Mouse (Mus musculus) bone marrow macrophage, adult 2 months (primary cell): ENCODE data around the gene Cdh4.

Source experiments
- CTCF ChIP-seq: IDR thresholded peaks from 2 replicates; pipeline ENCODE4 v1.5.1; 2012; ENCODE audit warnings: low read depth, mild to moderate bottlenecking, low read length, moderate library complexity
- POLR2A ChIP-seq: IDR thresholded peaks from 2 replicates; pipeline ENCODE4 v1.6.1; 2012; ENCODE audit warnings: mild to moderate bottlenecking, low read depth, low read length, borderline replicate concordance

- TF ChIP-seq POLR2A, result no peak
- no peak for TF ChIP-seq CTCF
Measured at GRCm38 (mm10) chr2:179442541-179443225, 452 bp downstream of the Cdh4 start.
